In genomic region chr16:59493199-59493598, GRCm38 (mm10) we compare ENCODE assay signal across 18 mouse cellular contexts. TPM values are rescaled to one million over a fixed set of nuclear protein-coding genes. Genes with fewer than 3 reads are reported as not detected.
DNase-seq lines count a peak whose midpoint lies in the region; ATAC-seq lines count a peak whose summit lies in the region.
"Had no signal": no experiment of that assay in that cellular context is flagged by ENCODE, and none has a peak within 500 bp of the region (broad histone marks: within the 10 kb centered on the region; RNA-seq: fewer than 3 reads in every experiment).

No protein-coding gene starts in this region.

- WGBS in kidney, embryonic 14.5 days: 60% methylated on average over 14 of the region's 14 CpGs

- H3K36me3 ChIP-seq in kidney, embryonic 14.5 days (ENCODE audit: control insufficient read depth, insufficient read depth, low read length): peaks cover 49% of the 10 kb centered on the region
- H3K36me3 ChIP-seq: forebrain, embryonic 15.5 days had no signal

- peak; percentile 43 to 59 for DNase-seq in adrenal gland, adult (ENCODE audit: inconsistent age in 2 of 2, low spot score in 1 of 2)
- no peak for DNase-seq in adrenal gland, postnatal 4 days (ENCODE audit: low spot score in 2 of 2)
- DNase-seq in right cerebral cortex, postnatal 25 days: peak; percentile 17
- no peak for DNase-seq in right cerebral cortex, postnatal 10 days (ENCODE audit: low spot score in 2 of 2)
- DNase-seq in layer of hippocampus, adult 11-12 months (ENCODE audit: low spot score): no peak
- DNase-seq in testis, postnatal 10 days (ENCODE audit: low spot score): no peak
- DNase-seq in ovary, postnatal 36 days (ENCODE audit: low spot score): no peak
- DNase-seq: cerebellum, postnatal 10 days; gastrocnemius, adult 2 months; heart, adult 2 months; lung, adult 2 months; thymus, postnatal 25 days had no signal

- ATAC-seq in kidney, embryonic 14.5 days (ENCODE audit: low FRiP score, low TSS enrichment): peak; percentile 69; the same call in 1 of the 2 replicates
- ATAC-seq: forebrain, embryonic 15.5 days; midbrain, embryonic 16.5 days had no signal

- H3K4me3 ChIP-seq in kidney, embryonic 14.5 days (ENCODE audit: low read length): no peak overlapping the region
- H3K4me3 ChIP-seq: forebrain, embryonic 15.5 days; gastrocnemius, adult 2 months; heart, adult 2 months; limb, embryonic 15.5 days had no signal

- H3K4me1 ChIP-seq in kidney, embryonic 14.5 days (ENCODE audit: control insufficient read depth, insufficient read depth, low read length): no peaks in the 10 kb centered on the region
- H3K4me1 ChIP-seq: forebrain, embryonic 15.5 days had no signal

- no peak overlapping the region for H3K27ac ChIP-seq in kidney, embryonic 14.5 days (ENCODE audit: low read depth, low read length)
- H3K27ac ChIP-seq: forebrain, embryonic 15.5 days; gastrocnemius, adult 2 months; heart, adult 2 months; hindbrain, embryonic 14.5 days; limb, embryonic 15.5 days; macrophage had no signal

- no peaks in the 10 kb centered on the region for H3K9me3 ChIP-seq in kidney, embryonic 14.5 days (ENCODE audit: control insufficient read depth, low read length)
- H3K9me3 ChIP-seq: forebrain, embryonic 15.5 days; limb, embryonic 15.5 days had no signal

- H3K4me2 ChIP-seq in kidney, embryonic 14.5 days (replicated peaks; ENCODE audit: low read depth, low read length): no peak overlapping the region
- H3K4me2 ChIP-seq: forebrain, embryonic 15.5 days; hindbrain, embryonic 14.5 days; limb, embryonic 15.5 days had no signal

- no peaks in the 10 kb centered on the region for H3K27me3 ChIP-seq in kidney, embryonic 14.5 days (ENCODE audit: control insufficient read depth, insufficient read depth, low read length)
- H3K27me3 ChIP-seq: forebrain, embryonic 15.5 days; limb, embryonic 15.5 days had no signal

- H3K9ac ChIP-seq in kidney, embryonic 14.5 days (ENCODE audit: low read depth, low read length): no peak overlapping the region
- H3K9ac ChIP-seq: forebrain, embryonic 15.5 days; hindbrain, embryonic 14.5 days; limb, embryonic 15.5 days had no signal

RNA-seq across cellular contexts. Expression of gene Riox2, which starts 21.6 kb away (rescaled TPM):
- 10 to 100 TPM; 18.1 to 20.5 TPM for total RNA-seq in adrenal gland, postnatal 4 days (2021)
- 33.5 and 41.9 TPM in 2 replicates for polyA plus RNA-seq in kidney, embryonic 14.5 days (2014; fragmentation: Nextera tagmentation; extraction: Ambion mirVana)

Comparison
In these comparisons a context has a peak if more than half of its experiments do, and no peak if none do; other contexts are left out.
1. DNase-seq: peak in adrenal gland, adult (2 of 2) and right cerebral cortex, postnatal 25 days (single experiment); none in adrenal gland, postnatal 4 days (0 of 2), right cerebral cortex, postnatal 10 days (0 of 2), layer of hippocampus, adult 11-12 months (single experiment), testis, postnatal 10 days (single experiment) and ovary, postnatal 36 days (single experiment).